Mouse (Mus musculus): ENCODE results near the gene Fbxo45. TPM values are rescaled to one million over a fixed set of nuclear protein-coding genes. Genes with fewer than 3 reads are reported as not detected.

Gene Fbxo45
- total and polyA plus RNA-seq, 3 experiments = 21.4 to 24.4 (median 22.4) TPM

- H3K79me2 ChIP-seq (replicated peaks; ENCODE audit: control insufficient read depth, extremely low read depth, insufficient read depth, poor library complexity, severe bottlenecking) = peaks cover 56% of the 10 kb centered on the region
- dilution Hi-C loops (cut with MboI; ENCODE audit: extremely low pct_ligation_motif_present, extremely low pct_unique_long_range_greater_than_20kb, low sequenced_read_pairs) (no loop called here), in situ Hi-C loops (cut with MboI; ENCODE audit: low pct_ligation_motif_present, low pct_unique_long_range_greater_than_20kb, low sequenced_read_pairs) (no loop called here)
- peak overlapping the region; percentile 81 to 99 (median 84) for H3K4me3 ChIP-seq (replicated peaks in 1 of 3; ENCODE audit: low read depth in 2 of 3, low read length in 2 of 3, poor library complexity in 1 of 3)
- DNase-seq (ENCODE audit: extremely low read depth) = peak; percentile 23
- no peaks in the 10 kb centered on the region for H3K27me3 ChIP-seq (replicated peaks)
- peaks cover 13% of the 10 kb centered on the region for H3K9me3 ChIP-seq (replicated peaks; ENCODE audit: low read length)
- H3K9ac ChIP-seq (ENCODE audit: insufficient read depth, low read depth) = peak overlapping the region; percentile 79
- H3K4me2 ChIP-seq (ENCODE audit: insufficient read depth, low read depth, poor library complexity, severe bottlenecking) = peak overlapping the region; percentile 91
- peaks cover 16 to 38% of the 10 kb centered on the region in 2 experiments for H3K36me3 ChIP-seq (replicated peaks in 1 of 2; ENCODE audit: control insufficient read depth in 1 of 2, insufficient read depth in 1 of 2, low read length in 1 of 2)
- H3K27ac ChIP-seq (ENCODE audit: insufficient read depth, low read depth) = no peak overlapping the region
- H3K4me1 ChIP-seq (ENCODE audit: control insufficient read depth in 1 of 2, insufficient read depth in 2 of 2) = peaks cover 13 to 46% of the 10 kb centered on the region in 2 experiments
- TF ChIP-seq HCFC1 (IDR thresholded peaks at IDR 0.05; ENCODE audit: low read depth, low read length) = no peak
- TF ChIP-seq EP300 (IDR thresholded peaks at IDR 0.05; ENCODE audit: low read length) = no peak
- TF ChIP-seq RAD21 (IDR thresholded peaks at IDR 0.05; ENCODE audit: low read depth, low read length) = no peak
- TF ChIP-seq TBP (conservative IDR thresholded peaks at IDR 0.05; ENCODE audit: low read depth, low read length) = no peak
- no peak for TF ChIP-seq IRF4 (IDR thresholded peaks at IDR 0.05; ENCODE audit: low read depth, low read length)
- peak; percentile 90; the same call in 1 of the 2 replicates for TF ChIP-seq CHD1 (IDR thresholded peaks at IDR 0.05; ENCODE audit: low read depth, low read length)
- TF ChIP-seq ETS1 (conservative IDR thresholded peaks at IDR 0.05; ENCODE audit: low read depth, low read length) = no peak
- TF ChIP-seq MEF2A (IDR thresholded peaks at IDR 0.05; ENCODE audit: borderline replicate concordance, low read depth, low read length) = no peak
- TF ChIP-seq GABPA (IDR thresholded peaks at IDR 0.05; ENCODE audit: insufficient replicate concordance, low read depth, low read length) = no peak
Measured at GRCm38 (mm10) chr16:32278396-32278795, 31.4 kb upstream of the Fbxo45 start.

GRCm38 (mm10) chr16:32277308-32278256, 30.6 kb upstream of the Fbxo45 start, which contains the start of gene Rnf168:
Gene Rnf168 (plus strand): TSS chr16:32277459.
- in situ Hi-C loops (cut with MboI; ENCODE audit: low pct_ligation_motif_present, low pct_unique_long_range_greater_than_20kb, low sequenced_read_pairs) = no loop called here
- DNase-seq (ENCODE audit: extremely low read depth) = peak; percentile 93
- H3K4me2 ChIP-seq (ENCODE audit: insufficient read depth, low read depth, poor library complexity, severe bottlenecking) = peak within 1 kb of the TSS; percentile 91
- dilution Hi-C loops (cut with MboI; ENCODE audit: extremely low pct_ligation_motif_present, extremely low pct_unique_long_range_greater_than_20kb, low sequenced_read_pairs) = no loop called here
- no peaks in the 10 kb centered on the region for H3K27me3 ChIP-seq (replicated peaks)
- peaks cover 49% of the 10 kb centered on the region for H3K79me2 ChIP-seq (replicated peaks; ENCODE audit: control insufficient read depth, extremely low read depth, insufficient read depth, poor library complexity, severe bottlenecking)
- H3K9ac ChIP-seq (ENCODE audit: insufficient read depth, low read depth) = peak within 1 kb of the TSS; percentile 79
- H3K27ac ChIP-seq (ENCODE audit: insufficient read depth, low read depth) = peak within 1 kb of the TSS; percentile 85
- peaks cover 13 to 40% of the 10 kb centered on the region in 2 experiments for H3K4me1 ChIP-seq (ENCODE audit: control insufficient read depth in 1 of 2, insufficient read depth in 2 of 2)
- H3K4me3 ChIP-seq (replicated peaks in 1 of 3; ENCODE audit: low read depth in 2 of 3, low read length in 2 of 3, poor library complexity in 1 of 3) = peak within 1 kb of the TSS; percentile 81 to 99 (median 84)
- peaks cover 13% of the 10 kb centered on the region for H3K9me3 ChIP-seq (replicated peaks; ENCODE audit: low read length)
- peaks cover 11 to 30% of the 10 kb centered on the region in 2 experiments for H3K36me3 ChIP-seq (replicated peaks in 1 of 2; ENCODE audit: control insufficient read depth in 1 of 2, insufficient read depth in 1 of 2, low read length in 1 of 2)
- TF ChIP-seq MYC (IDR thresholded peaks at IDR 0.05; ENCODE audit: low read depth, low read length) (peak; percentile 46; the same call in 1 of the 2 replicates), CHD1 (IDR thresholded peaks at IDR 0.05; ENCODE audit: low read depth, low read length) (peak; percentile 79; the same call in 1 of the 2 replicates), CHD2 (IDR thresholded peaks at IDR 0.05; ENCODE audit: low read length) (no peak), SIN3A (IDR thresholded peaks at IDR 0.05; ENCODE audit: low read length) (peak; percentile 88), MXI1 (IDR thresholded peaks at IDR 0.05; ENCODE audit: low read depth, low read length) (peak; percentile 59), EP300 (IDR thresholded peaks at IDR 0.05; ENCODE audit: low read length) (no peak; the same call in 1 of the 2 replicates), ZMIZ1 (IDR thresholded peaks at IDR 0.05; ENCODE audit: low read depth, low read length) (peak; percentile 95), NELFE (IDR thresholded peaks at IDR 0.05; ENCODE audit: low read depth, low read length) (peak; percentile 89), JUND (conservative IDR thresholded peaks at IDR 0.05; ENCODE audit: low read depth, low read length) (no peak), E2F4 (IDR thresholded peaks at IDR 0.05; ENCODE audit: insufficient replicate concordance, low read depth, low read length) (peak; percentile 100), RCOR1 (conservative IDR thresholded peaks at IDR 0.05; ENCODE audit: low read depth, low read length) (no peak), USF1 (IDR thresholded peaks at IDR 0.05; ENCODE audit: low read depth, low read length) (no peak), KAT2A (IDR thresholded peaks at IDR 0.05; ENCODE audit: insufficient replicate concordance, low read length) (peak; percentile 92), ELF1 (IDR thresholded peaks at IDR 0.05; ENCODE audit: low read depth, low read length) (peak; percentile 93), TBP (conservative IDR thresholded peaks at IDR 0.05; ENCODE audit: low read depth, low read length) (peak; percentile 89), HCFC1 (IDR thresholded peaks at IDR 0.05; ENCODE audit: low read depth, low read length) (peak; percentile 78), MAZ (IDR thresholded peaks at IDR 0.05; ENCODE audit: low read depth, low read length) (peak; percentile 77), NRF1 (IDR thresholded peaks at IDR 0.05; ENCODE audit: low read depth, low read length) (peak; percentile 44; the same call in 1 of the 2 replicates), PAX5 (IDR thresholded peaks at IDR 0.05; ENCODE audit: low read length) (no peak), GABPA (IDR thresholded peaks at IDR 0.05; ENCODE audit: insufficient replicate concordance, low read depth, low read length) (no peak), MAX (IDR thresholded peaks at IDR 0.05; ENCODE audit: low read length) (peak; percentile 84), IRF4 (IDR thresholded peaks at IDR 0.05; ENCODE audit: low read depth, low read length) (peak; percentile 67; the same call in 1 of the 2 replicates), JUN (IDR thresholded peaks at IDR 0.05; ENCODE audit: insufficient read depth, low read depth, low read length) (no peak), BHLHE40 (IDR thresholded peaks at IDR 0.05; ENCODE audit: low read depth, low read length) (peak; percentile 68), POLR2A (IDR thresholded peaks at IDR 0.05; ENCODE audit: low read depth, low read length) (peak; percentile 96), ETS1 (conservative IDR thresholded peaks at IDR 0.05; ENCODE audit: low read depth, low read length) (0 out of 2 replicates have a peak, but pooled peaks have one; percentile 35)
